Mouse (Mus musculus): ENCODE data around the gene Nadk2. TPM values are rescaled to one million over a fixed set of nuclear protein-coding genes. Genes with fewer than 3 reads are reported as not detected.

Gene Nadk2
- polyA plus RNA-seq, 1 experiment from 2014 or later = 32.1 TPM

GRCm38 (mm10) chr15:9081294-9081693 lies 10.2 kb downstream of the Nadk2 start:
- Histone ChIP-seq H3K36me3 (ENCODE audit: control insufficient read depth, insufficient read depth, low read length) (no peaks in the 10 kb centered on the region; the same call in 1 of the 2 replicates), H3K4me3 (ENCODE audit: low read depth, low read length) (no peak overlapping the region), H3K9me3 (ENCODE audit: control insufficient read depth, low read depth, low read length) (no peaks in the 10 kb centered on the region), H3K27me3 (ENCODE audit: control insufficient read depth, insufficient read depth, low read length) (no peaks in the 10 kb centered on the region), H3K4me2 (replicated peaks; ENCODE audit: low read depth, low read length) (no peak overlapping the region), H3K27ac (ENCODE audit: low read length) (no peak overlapping the region), H3K4me1 (ENCODE audit: control insufficient read depth, insufficient read depth, low read length) (peaks cover 14% of the 10 kb centered on the region; the same call in 1 of the 2 replicates), H3K9ac (replicated peaks; ENCODE audit: low read depth, low read length) (no peak overlapping the region)
- 70% methylated on average over 3 of the region's 3 CpGs for WGBS
- no peak for ATAC-seq (ENCODE audit: insufficient number of reproducible peaks, insufficient read depth, low FRiP score, low read depth)

DNA sequence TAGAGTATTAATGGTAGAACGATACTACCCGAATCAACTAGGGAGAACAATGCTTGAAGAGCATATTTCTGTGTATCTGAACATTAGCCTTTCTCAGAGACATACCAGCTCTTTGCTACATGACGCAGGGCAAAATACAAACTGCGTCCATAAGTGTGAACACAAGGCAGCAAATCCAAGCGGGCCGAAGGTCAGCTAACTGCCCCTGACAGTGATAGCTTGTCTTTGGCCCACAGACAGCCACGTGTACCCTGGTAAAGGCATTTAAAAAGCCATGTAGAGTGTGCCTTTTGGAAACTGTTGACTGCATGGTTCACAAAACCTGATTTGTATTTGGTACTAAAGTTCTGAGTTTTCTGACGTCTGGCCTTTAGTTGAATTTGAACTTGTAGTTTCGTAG lies 11.7 kb downstream of the Nadk2 start:
- no peak overlapping the region for H3K9ac ChIP-seq (replicated peaks; ENCODE audit: low read depth, low read length)
- peaks cover 12% of the 10 kb centered on the region; the same call in 1 of the 2 replicates for H3K4me1 ChIP-seq (ENCODE audit: control insufficient read depth, insufficient read depth, low read length)
- WGBS = 76% methylated on average over 9 of the region's 9 CpGs
- no peak overlapping the region for H3K4me2 ChIP-seq (replicated peaks; ENCODE audit: low read depth, low read length)
- no peak overlapping the region for H3K4me3 ChIP-seq (ENCODE audit: low read depth, low read length)
- H3K9me3 ChIP-seq (ENCODE audit: control insufficient read depth, low read depth, low read length) = no peaks in the 10 kb centered on the region
- H3K36me3 ChIP-seq (ENCODE audit: control insufficient read depth, insufficient read depth, low read length) = no peaks in the 10 kb centered on the region; the same call in 1 of the 2 replicates
- no peak for ATAC-seq (ENCODE audit: insufficient number of reproducible peaks, insufficient read depth, low FRiP score, low read depth)
- no peaks in the 10 kb centered on the region for H3K27me3 ChIP-seq (ENCODE audit: control insufficient read depth, insufficient read depth, low read length)
- H3K27ac ChIP-seq (ENCODE audit: low read length) = no peak overlapping the region

- 75% methylated on average over 11 of the region's 11 CpGs for WGBS
Measured at GRCm38 (mm10) chr15:9086813-9087212, 15.8 kb downstream of the Nadk2 start.

DNA sequence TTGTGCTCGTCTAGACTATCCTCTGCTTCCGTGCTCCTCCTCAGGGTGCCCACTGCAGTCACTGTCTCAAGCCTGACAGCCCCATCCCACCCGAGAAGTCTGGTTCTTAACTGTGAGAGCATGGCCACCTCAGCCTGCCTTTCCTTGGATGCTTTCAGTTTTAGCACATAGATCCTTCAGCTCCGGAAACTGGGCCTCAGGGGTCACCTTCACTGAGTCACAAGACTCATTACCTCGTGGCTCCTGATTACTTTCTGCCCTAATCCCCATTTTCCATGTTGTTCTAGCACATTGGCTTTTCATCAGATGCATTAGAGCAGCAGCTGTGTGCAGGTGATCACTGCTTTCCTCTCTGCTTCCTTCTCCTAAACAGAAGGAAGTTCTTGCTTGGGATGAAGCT lies 16.4 kb downstream of the Nadk2 start:
- no peak overlapping the region for H3K4me3 ChIP-seq (ENCODE audit: low read depth, low read length)
- no peak for ATAC-seq (ENCODE audit: insufficient number of reproducible peaks, insufficient read depth, low FRiP score, low read depth)
- H3K9ac ChIP-seq (replicated peaks; ENCODE audit: low read depth, low read length) = no peak overlapping the region
- H3K27me3 ChIP-seq (ENCODE audit: control insufficient read depth, insufficient read depth, low read length) = no peaks in the 10 kb centered on the region
- no peaks in the 10 kb centered on the region; the same call in 1 of the 2 replicates for H3K36me3 ChIP-seq (ENCODE audit: control insufficient read depth, insufficient read depth, low read length)
- no peaks in the 10 kb centered on the region for H3K4me1 ChIP-seq (ENCODE audit: control insufficient read depth, insufficient read depth, low read length)
- H3K27ac ChIP-seq (ENCODE audit: low read length) = no peak overlapping the region
- H3K9me3 ChIP-seq (ENCODE audit: control insufficient read depth, low read depth, low read length) = no peaks in the 10 kb centered on the region
- 74% methylated on average over 5 of the region's 5 CpGs for WGBS
- no peak overlapping the region for H3K4me2 ChIP-seq (replicated peaks; ENCODE audit: low read depth, low read length)

More at GRCm38 (mm10) chr15:9086813-9087212, 15.8 kb downstream of the Nadk2 start:
- Histone ChIP-seq H3K9ac (replicated peaks; ENCODE audit: low read depth, low read length) (no peak overlapping the region), H3K4me3 (ENCODE audit: low read depth, low read length) (no peak overlapping the region), H3K27ac (ENCODE audit: low read length) (no peak overlapping the region), H3K9me3 (ENCODE audit: control insufficient read depth, low read depth, low read length) (no peaks in the 10 kb centered on the region), H3K4me2 (replicated peaks; ENCODE audit: low read depth, low read length) (no peak overlapping the region), H3K27me3 (ENCODE audit: control insufficient read depth, insufficient read depth, low read length) (no peaks in the 10 kb centered on the region), H3K36me3 (ENCODE audit: control insufficient read depth, insufficient read depth, low read length) (no peaks in the 10 kb centered on the region; the same call in 1 of the 2 replicates), H3K4me1 (ENCODE audit: control insufficient read depth, insufficient read depth, low read length) (no peaks in the 10 kb centered on the region)
- ATAC-seq (ENCODE audit: insufficient number of reproducible peaks, insufficient read depth, low FRiP score, low read depth) = no peak

DNA sequence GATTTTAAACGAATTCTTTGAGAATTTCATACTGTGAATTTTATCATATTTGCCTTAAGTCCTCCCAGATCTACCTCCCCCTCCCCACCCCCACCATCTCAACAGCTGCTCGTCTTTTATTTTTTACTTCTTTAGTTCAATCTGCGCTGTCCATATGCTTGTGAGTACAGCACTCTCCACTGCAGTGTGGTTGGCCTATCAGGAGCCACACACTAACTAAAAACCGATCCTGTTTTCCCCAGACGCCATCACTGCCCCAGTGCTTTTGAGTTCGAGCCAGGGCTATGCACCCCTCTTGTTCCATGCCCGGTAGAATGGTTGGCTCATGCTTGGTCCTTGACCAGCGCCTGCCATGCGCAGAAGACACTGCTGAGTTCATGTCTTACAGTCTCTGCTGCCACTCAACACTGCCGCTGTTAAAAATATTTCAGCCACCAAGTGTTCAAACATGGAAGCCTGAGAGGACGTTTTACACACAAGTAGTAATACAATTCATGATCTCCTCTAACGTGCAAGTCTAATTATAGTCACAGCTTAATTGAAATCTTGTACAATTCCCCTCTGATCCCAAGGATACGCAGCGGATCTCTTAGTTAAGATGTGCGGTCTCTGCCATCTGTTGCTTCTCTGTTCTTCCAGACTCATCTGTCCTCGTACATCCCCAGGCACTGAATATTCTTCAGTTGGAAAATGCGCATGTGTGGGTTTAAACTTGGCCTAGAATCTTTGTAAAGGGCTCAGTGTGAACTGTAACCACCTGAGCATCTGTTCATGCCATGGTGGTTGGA lies 17.0 kb downstream of the Nadk2 start:
- Histone ChIP-seq H3K4me2 (replicated peaks; ENCODE audit: low read depth, low read length) (no peak overlapping the region), H3K4me1 (ENCODE audit: control insufficient read depth, insufficient read depth, low read length) (no peaks in the 10 kb centered on the region), H3K9me3 (ENCODE audit: control insufficient read depth, low read depth, low read length) (no peaks in the 10 kb centered on the region), H3K4me3 (ENCODE audit: low read depth, low read length) (no peak overlapping the region), H3K27ac (ENCODE audit: low read length) (no peak overlapping the region), H3K36me3 (ENCODE audit: control insufficient read depth, insufficient read depth, low read length) (peaks cover 3% of the 10 kb centered on the region; the same call in 1 of the 2 replicates), H3K27me3 (ENCODE audit: control insufficient read depth, insufficient read depth, low read length) (no peaks in the 10 kb centered on the region), H3K9ac (replicated peaks; ENCODE audit: low read depth, low read length) (no peak overlapping the region)
- no peak for ATAC-seq (ENCODE audit: insufficient number of reproducible peaks, insufficient read depth, low FRiP score, low read depth)
- WGBS = 88% methylated on average over 17 of the region's 17 CpGs

GRCm38 (mm10) chr15:9088683-9089072 lies 17.6 kb downstream of the Nadk2 start:
- Histone ChIP-seq H3K9me3 (ENCODE audit: control insufficient read depth, low read depth, low read length) (no peaks in the 10 kb centered on the region), H3K9ac (replicated peaks; ENCODE audit: low read depth, low read length) (no peak overlapping the region), H3K4me2 (replicated peaks; ENCODE audit: low read depth, low read length) (no peak overlapping the region), H3K4me1 (ENCODE audit: control insufficient read depth, insufficient read depth, low read length) (no peaks in the 10 kb centered on the region), H3K27ac (ENCODE audit: low read length) (no peak overlapping the region), H3K36me3 (ENCODE audit: control insufficient read depth, insufficient read depth, low read length) (peaks cover 9% of the 10 kb centered on the region; the same call in 1 of the 2 replicates), H3K27me3 (ENCODE audit: control insufficient read depth, insufficient read depth, low read length) (no peaks in the 10 kb centered on the region), H3K4me3 (ENCODE audit: low read depth, low read length) (no peak overlapping the region)
- 64% methylated on average over 8 of the region's 8 CpGs for WGBS
- ATAC-seq (ENCODE audit: insufficient number of reproducible peaks, insufficient read depth, low FRiP score, low read depth) = 0 out of 2 replicates have a peak, but pooled peaks have one; percentile 42

DNA sequence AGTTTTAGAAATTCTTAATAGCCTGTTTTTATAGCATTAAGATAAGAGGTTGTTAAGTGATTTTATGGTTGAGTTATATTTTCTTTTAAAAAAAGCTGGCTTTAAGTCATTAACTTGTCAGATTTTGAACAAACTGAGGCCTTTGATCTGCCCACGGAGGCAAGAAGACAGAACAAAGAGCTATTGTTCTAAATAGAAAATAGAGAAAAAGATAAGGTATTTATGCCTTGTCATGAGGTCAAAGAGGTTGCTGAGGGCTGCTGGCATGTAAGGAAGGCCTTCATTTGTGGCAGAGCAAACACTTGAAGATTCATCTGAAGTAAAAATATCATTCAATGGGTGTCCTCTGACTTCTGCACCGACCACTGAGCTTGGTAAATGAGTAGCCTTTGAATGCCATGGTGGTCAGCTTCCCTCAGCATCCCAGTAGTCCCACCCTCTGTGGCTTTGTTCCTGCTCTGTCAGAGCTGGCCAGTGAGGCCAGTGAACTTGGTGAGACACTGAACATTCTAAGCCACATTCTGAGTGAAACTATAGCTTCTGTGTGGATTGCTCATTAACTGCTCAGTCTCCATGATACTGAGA lies 18.2 kb downstream of the Nadk2 start:
- ATAC-seq (ENCODE audit: insufficient number of reproducible peaks, insufficient read depth, low FRiP score, low read depth) = no peak
- 45% methylated on average over 2 of the region's 2 CpGs for WGBS
- Histone ChIP-seq H3K36me3 (ENCODE audit: control insufficient read depth, insufficient read depth, low read length) (peaks cover 11% of the 10 kb centered on the region; the same call in 1 of the 2 replicates), H3K4me2 (replicated peaks; ENCODE audit: low read depth, low read length) (no peak overlapping the region), H3K27ac (ENCODE audit: low read length) (peak overlapping the region; percentile 22; the same call in 1 of the 2 replicates), H3K4me3 (ENCODE audit: low read depth, low read length) (no peak overlapping the region), H3K27me3 (ENCODE audit: control insufficient read depth, insufficient read depth, low read length) (no peaks in the 10 kb centered on the region), H3K9me3 (ENCODE audit: control insufficient read depth, low read depth, low read length) (no peaks in the 10 kb centered on the region), H3K9ac (replicated peaks; ENCODE audit: low read depth, low read length) (no peak overlapping the region), H3K4me1 (ENCODE audit: control insufficient read depth, insufficient read depth, low read length) (0 out of 2 replicates have a peak, but pooled peaks cover 1% of the 10 kb centered on the region)

DNA sequence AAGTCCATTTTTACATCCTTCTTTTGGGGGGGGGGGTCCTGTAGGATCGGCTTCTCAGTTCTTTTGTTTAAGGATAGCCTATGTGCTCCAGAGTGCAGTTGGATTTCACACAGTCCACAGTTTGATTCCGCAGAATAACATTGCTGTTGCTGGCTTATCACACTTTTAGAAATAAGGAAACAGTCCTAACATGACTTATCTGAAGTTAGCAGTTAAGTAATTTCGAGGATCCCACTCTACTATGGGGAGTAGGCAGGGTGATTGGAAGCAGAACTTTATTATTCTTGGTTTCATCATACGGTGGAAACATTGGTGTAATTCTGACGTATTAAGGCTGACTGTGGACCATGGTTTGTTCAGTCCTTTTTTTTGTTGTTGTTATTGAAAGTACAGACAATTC lies 19.6 kb downstream of the Nadk2 start:
- no peaks in the 10 kb centered on the region for H3K27me3 ChIP-seq (ENCODE audit: control insufficient read depth, insufficient read depth, low read length)
- H3K4me2 ChIP-seq (replicated peaks; ENCODE audit: low read depth, low read length) = no peak overlapping the region
- 90% methylated on average over 5 of the region's 5 CpGs for WGBS

More for the DNA sequence above, 19.6 kb downstream of the Nadk2 start:
- no peak for ATAC-seq (ENCODE audit: insufficient number of reproducible peaks, insufficient read depth, low FRiP score, low read depth)
- Histone ChIP-seq H3K27ac (ENCODE audit: low read length) (no peak overlapping the region), H3K4me1 (ENCODE audit: control insufficient read depth, insufficient read depth, low read length) (peaks cover 7% of the 10 kb centered on the region; the same call in 1 of the 2 replicates), H3K9ac (replicated peaks; ENCODE audit: low read depth, low read length) (no peak overlapping the region), H3K4me3 (ENCODE audit: low read depth, low read length) (no peak overlapping the region), H3K36me3 (ENCODE audit: control insufficient read depth, insufficient read depth, low read length) (peaks cover 11% of the 10 kb centered on the region; the same call in 1 of the 2 replicates), H3K9me3 (ENCODE audit: control insufficient read depth, low read depth, low read length) (no peaks in the 10 kb centered on the region)
